Mouse (Mus musculus) heart, postnatal 14 days (tissue): ENCODE measurements around the gene Hivep1. TPM values are rescaled to one million over a fixed set of nuclear protein-coding genes. Genes with fewer than 3 reads are reported as not detected.

Experiments
- DNase-seq, 2 experiments: peaks; one replicate each; pipeline ENCODE4 v3.0.0; 2021 to 2022
- intact Hi-C: fragments of 180-260 bp; cut with DNase I; formaldehyde crosslinking; loops from one replicate; pipeline ENCODE4 v1.15.1; 2025
- total RNA-seq, 2 experiments: library from RNA; stranded (reverse); gene quantifications; 2 replicates each; pipeline ENCODE4 v1.2.3; 2021

Hivep1 gene
- total RNA-seq, 2 experiments from 2014 or later, result 21.2 to 23.7 TPM

GRCm38 (mm10) chr13:42184131-42184530, 132.3 kb downstream of the Hivep1 start:
- intact Hi-C loops, result no loop called here
- no peak for DNase-seq

GRCm38 (mm10) chr13:42193016-42193415, 141.2 kb downstream of the Hivep1 start:
- intact Hi-C loops, result no loop called here
- no peak for DNase-seq

GRCm38 (mm10) chr13:42195671-42196070, 143.8 kb downstream of the Hivep1 start:
- intact Hi-C loops, result no loop called here
- DNase-seq, result no peak

GRCm38 (mm10) chr13:42197656-42198055, 145.8 kb downstream of the Hivep1 start:
- no peak for DNase-seq
- intact Hi-C loops, result no loop called here

- DNase-seq, result no peak
- intact Hi-C loops, result no loop called here
Measured at GRCm38 (mm10) chr13:42213556-42213955, 161.7 kb downstream of the Hivep1 start.

GRCm38 (mm10) chr13:42222401-42222800, 170.6 kb downstream of the Hivep1 start:
- intact Hi-C loops, result no loop called here
- DNase-seq, result no peak

- intact Hi-C loops, result no loop called here
- DNase-seq, result no peak
Measured at GRCm38 (mm10) chr13:42228849-42229248, 177.0 kb downstream of the Hivep1 start.

- intact Hi-C loops, result no loop called here
- no peak for DNase-seq
Measured at GRCm38 (mm10) chr13:42233741-42234419, 182.1 kb downstream of the Hivep1 start.

- intact Hi-C loops, result no loop called here
- no peak for DNase-seq
Measured at GRCm38 (mm10) chr13:42238520-42238919, 186.7 kb downstream of the Hivep1 start.

GRCm38 (mm10) chr13:42242131-42242530, 190.3 kb downstream of the Hivep1 start:
- intact Hi-C loops, result loop anchor here (5.0 kb wide), 1 partner anchor 185 kb away; no protein-coding TSS in a partner anchor
- no peak for DNase-seq

Other genes starting within 250 kb of the Hivep1 start
- 1 to 10 TPM; 1.8 to 2.4 TPM for gene Adtrp, start 204.3 kb upstream of the Hivep1 start, total RNA-seq
- 1 to 10 TPM; 5.5 to 5.6 TPM for gene Edn1, start 249.5 kb downstream of the Hivep1 start, total RNA-seq